Mouse (Mus musculus) 416B (cell line): ENCODE results near the gene Tsr1.

Source experiments
- DNase-seq: peaks from one replicate; pipeline ENCODE4 v3.0.0; 2011; ENCODE audit warnings: low read depth

The Tsr1 gene

GRCm38 (mm10) chr11:74896901-74897677 is 782 bp upstream of the Tsr1 start, which contains the start of gene Sgsm2:
Sgsm2 (minus strand) TSS chr11:74897060.
- peak; percentile 72 for DNase-seq

DNA sequence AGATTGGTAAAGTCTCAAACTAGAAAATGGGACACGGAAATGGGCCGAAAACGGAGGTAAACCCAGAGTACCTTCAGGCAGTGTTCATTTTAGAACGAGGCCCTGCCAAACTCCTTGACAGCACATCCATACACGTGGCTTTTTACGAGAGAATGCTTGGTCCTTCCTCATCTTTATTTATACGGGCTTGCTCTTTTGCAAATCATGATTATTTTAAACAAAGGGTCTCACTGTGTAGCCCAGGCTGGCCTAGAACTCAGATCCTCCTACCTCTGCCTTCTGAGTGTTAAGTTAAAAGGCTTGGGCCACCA is 601 bp downstream of the Tsr1 start:
- no peak for DNase-seq

DNA sequence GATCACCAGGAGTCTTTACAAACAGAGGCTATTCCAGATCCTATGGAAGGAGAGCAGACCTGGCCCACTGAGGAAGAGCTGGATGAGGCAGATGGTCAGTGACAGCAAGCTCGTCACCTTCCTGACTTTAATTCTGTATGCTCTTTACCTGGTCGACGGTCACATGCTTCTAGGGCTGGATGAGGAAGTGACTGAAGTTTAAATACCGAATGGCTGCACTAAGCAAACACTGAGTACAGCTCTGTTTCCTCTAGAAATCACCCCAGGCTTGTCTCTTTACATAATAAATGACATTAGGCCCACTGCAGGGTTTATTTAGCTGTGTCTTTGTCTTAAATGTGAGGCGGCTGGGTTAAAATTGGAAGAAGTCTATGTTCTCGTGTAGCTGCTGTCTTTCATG is 3.7 kb downstream of the Tsr1 start:
- no peak for DNase-seq

GRCm38 (mm10) chr11:74902416-74902815 is 4.5 kb downstream of the Tsr1 start:
- no peak for DNase-seq

DNA sequence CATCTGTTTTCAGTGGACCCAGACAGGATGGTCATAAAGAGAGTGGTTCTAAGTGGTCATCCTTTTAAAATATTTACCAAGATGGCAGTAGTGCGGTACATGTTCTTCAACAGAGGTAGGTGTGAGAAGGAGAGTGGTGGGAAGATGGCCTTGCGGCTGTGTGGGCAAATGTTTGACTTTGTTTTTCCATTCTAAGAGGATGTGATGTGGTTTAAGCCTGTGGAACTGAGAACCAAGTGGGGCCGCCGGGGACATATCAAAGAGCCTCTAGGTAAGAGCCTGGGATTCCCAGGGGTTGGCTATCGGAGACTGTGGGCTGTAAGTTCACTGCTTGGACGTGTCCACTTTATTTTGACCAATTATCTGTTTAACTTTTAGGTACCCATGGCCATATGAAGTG is 10.0 kb downstream of the Tsr1 start:
- DNase-seq: no peak

DNA sequence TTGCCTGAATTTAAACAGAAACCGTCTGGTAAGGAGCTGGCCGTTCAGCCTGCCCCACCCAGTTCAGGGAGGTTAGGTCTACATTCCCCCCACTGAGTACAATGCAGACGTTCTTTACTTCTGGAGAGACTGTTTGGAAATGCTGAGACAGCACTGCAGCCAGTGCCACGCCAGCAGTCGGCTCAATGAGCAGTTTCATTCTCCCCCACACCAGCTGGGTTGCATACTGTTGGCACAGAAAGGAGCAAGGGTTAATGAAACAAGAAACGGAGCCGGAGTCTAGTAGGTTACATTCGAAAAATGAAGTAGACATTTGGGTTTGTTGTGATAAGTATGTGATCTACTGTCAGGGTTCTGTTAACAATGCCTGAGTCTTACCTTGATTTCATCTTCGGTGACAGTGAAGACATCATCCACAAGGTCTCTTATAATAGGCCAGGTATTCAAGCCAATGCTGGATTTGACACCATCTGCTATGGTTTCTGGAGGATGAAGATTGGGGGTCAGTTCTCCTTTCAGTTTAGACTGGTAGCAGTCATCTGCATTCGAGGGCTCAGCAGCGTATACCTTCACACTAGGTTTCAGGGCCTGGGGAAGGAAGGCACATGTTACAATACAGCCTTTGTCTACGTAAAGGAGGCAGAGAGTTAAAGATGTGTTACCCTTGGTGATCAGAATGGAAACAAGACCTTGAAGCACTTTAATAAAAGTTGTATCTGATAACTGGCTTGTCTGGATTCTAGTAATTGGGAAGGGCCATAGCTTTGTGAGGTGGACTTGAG is 10.9 kb downstream of the Tsr1 start:
- DNase-seq: no peak

DNA sequence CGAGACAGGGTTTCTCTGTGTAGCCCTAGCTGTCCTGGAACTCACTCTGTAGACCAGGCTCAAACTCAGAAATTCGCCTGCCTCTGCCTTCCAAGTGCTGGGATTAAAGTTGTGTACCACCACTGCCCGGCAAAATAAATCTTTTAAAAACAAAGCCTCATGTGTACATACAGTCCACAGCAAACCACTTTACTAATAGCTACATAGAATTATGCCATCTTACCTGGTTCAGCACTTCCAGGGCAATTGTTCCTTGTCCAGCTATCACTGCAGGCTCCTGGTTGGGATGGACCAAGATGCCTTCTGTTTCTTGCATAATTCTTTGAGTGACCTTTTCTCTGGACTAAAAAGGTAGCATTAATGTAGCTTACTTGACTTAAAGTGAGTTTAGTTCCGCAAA is 12.1 kb downstream of the Tsr1 start:
- no peak for DNase-seq

- no peak for DNase-seq
Measured at GRCm38 (mm10) chr11:74912492-74912891, 14.6 kb downstream of the Tsr1 start.

- DNase-seq: no peak
Measured at GRCm38 (mm10) chr11:74919249-74919648, 21.4 kb downstream of the Tsr1 start.

DNA sequence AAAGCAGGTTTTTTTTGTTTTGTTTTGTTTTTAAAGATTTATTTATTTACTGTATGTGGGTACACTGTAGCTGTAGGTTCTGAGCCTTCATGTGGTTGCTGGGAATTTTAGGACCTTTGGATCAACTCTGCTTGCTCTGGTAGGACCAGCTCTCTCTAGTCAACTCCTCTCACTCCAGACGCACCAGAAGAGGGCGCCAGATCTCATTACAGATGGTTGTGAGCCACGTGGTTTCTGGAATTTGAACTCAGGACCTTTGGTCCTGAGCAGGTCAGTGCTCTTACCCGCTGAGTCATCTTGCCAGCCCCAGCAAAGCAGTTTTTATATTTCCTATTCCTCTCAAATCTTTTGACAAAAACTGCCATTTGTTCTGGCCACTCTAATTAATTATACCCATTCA is 26.3 kb downstream of the Tsr1 start:
- DNase-seq: peak; percentile 52

DNA sequence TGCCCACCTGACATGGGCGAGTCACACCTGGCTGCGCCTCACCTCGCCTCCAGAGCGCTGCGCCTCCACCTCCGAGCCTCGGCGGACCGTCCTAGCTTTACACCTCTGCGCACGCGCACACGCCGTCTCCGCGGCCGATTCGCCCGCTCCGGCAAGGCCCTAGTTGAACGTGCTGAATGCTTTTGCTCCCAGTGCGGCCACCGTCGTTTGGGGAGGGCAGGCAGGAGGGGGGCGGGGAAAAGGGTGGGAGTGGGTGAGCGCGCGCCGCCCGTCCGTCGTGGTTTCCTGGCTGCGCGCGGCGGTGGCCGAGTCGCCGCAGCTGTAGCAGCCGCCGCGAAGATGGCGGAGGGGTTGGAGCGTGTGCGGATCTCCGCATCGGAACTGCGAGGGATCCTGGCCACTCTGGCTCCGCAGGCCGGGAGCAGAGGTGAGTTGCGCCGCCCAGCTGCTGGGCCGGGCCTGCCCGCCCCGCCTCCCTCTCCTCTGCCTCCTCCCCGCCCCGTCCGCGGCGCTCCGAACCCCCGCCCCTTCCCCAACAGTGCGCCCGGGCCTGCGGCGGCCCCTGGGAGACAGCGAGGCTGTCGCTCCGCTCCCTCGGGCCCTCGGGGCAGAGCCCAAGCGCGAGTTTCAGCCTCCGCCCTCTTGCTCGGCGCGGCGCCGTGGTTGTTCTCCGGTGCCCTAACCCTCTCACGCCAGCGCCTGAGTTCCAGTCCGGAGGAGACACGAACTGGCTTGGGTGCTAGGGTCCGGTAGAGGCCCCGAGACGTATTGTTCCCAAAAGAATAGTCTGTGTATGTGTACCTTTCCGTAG is 27.9 kb downstream of the Tsr1 start, which contains the start of the genes Smg6 and Srr:
Gene Smg6, plus strand, starts transcription at position 247 of the 811 bp plus-strand sequence.
Gene Srr, minus strand, starts transcription at position 372 of the 811 bp plus-strand sequence.
- DNase-seq: peak; percentile 97

GRCm38 (mm10) chr11:74926388-74927005 is 28.6 kb downstream of the Tsr1 start:
- DNase-seq: peak; percentile 92

DNA sequence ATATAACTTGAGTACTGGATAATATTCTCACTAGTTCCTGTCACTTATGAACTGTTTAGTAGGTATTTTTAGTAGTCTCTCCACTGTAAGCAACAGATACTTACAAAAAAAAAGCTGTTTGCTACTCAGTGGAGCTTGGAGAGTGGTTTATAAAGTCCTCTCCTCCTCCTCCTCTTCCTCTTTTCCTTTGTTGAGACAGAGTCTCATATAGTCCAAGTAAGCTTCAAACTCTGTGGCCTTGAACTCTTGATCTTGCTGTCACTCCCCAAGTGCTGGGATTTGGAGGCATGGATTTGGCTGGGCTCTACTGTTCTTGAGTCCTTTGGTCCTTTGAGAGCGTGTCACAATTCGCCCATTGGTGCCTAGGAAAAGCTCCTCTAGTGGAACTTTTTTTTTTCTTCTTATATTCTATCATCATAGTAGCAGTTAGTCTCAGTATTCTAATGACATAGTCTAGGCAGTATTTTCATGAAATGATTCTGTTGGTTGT is 29.4 kb downstream of the Tsr1 start:
- peak; percentile 56 for DNase-seq

GRCm38 (mm10) chr11:74929111-74929510 is 31.2 kb downstream of the Tsr1 start:
- DNase-seq: no peak

- no peak for DNase-seq
Measured at GRCm38 (mm10) chr11:74930391-74930790, 32.5 kb downstream of the Tsr1 start.

GRCm38 (mm10) chr11:74946348-74946747 is 48.5 kb downstream of the Tsr1 start:
- peak; percentile 75 for DNase-seq

DNA sequence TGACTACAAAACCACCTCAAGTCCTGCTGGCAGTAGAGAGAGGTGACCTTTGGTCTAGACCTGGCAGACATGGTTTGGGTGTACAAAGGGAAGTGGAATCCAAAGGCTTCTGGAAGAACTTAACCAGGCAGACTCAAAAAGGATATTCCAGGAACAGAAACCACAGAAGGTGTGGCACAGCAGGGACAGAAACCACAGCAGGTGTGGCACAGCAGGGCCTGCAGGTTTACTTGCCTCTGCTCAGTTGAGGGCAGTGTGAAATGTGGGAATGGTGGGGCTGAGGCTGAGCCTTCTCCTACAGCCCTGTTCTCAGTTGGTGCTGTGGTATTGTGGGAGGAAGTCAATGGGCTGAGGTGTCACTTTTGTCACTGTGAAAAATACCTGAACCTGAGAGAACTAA is 57.0 kb downstream of the Tsr1 start:
- DNase-seq: peak; percentile 24

DNA sequence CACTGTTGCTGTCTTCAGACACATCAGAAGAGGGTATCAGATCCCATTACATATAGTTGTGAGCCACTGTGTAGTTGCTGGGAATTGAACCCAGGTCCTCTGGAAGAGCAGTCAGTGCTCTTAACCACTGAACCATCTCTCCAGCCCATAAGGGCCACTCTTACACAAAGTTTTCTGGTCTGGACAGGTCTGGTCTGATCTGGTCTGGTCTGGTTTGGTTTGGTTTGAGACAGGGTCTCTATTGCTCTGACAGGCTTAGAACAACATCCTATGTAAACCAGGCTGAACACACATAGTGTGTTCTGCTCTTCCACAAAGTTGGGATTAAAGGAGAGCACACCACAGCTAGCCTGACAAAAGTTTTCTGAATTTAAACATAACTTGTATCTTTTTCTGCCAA is 58.1 kb downstream of the Tsr1 start:
- DNase-seq: no peak

DNA sequence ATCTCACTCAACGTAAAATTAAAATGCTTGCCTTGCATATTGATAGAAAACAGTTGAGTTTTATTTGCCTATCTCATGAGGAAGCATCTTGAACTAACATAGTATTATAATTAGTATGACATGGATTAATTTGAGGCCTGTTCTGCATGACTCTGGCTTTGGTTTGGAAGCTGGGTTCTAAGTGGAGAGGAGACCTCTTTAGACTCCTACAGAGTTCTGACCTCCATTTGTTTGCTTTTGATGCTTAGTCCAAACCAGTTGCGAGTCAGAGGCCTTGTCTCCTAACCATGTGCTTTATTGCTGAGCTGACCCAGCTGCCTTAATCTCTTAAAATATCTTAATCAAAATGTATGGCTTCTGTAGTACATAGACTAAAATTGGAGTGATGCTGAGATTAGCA is 59.7 kb downstream of the Tsr1 start:
- no peak for DNase-seq
